Mouse (Mus musculus) right cerebral cortex, postnatal 14 days (tissue): ENCODE measurements around the gene Gpr19.

Experiments used
- DNase-seq: peaks from one replicate; pipeline ENCODE4 v3.0.0; 2022

Gene Gpr19

DNA sequence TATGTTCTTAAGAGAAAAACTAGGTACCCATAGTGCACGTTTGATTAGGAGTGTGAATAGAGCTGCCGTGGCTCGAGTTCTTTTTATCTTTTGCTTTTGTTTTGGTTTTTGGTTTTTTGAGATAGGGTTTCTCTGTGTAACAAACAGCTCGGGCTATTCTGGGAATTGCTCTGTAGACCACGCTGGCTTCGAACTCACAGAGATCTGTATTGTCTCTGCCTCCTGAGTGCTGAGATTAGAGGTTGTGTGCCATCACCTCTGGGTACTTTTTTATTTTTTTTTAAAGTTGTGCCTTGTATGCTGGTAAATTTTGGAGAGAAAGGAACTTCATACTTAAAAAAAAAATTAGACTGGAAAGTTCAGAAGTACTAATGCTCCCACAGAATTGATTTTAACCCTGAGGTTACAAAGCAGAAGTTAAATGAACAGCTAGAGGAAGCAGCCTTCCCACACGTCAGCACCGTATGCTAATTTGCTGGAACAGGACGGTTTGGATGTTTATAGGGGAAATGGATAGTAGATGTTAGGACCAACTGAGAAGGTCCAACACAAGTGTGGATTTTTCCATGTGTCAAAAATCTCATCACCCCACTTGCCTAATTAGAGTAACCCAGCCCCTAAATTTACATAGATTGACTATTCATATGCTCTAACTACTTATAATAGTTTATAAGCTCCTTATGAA is 24.3 kb upstream of the Gpr19 start:
- no peak for DNase-seq

DNA sequence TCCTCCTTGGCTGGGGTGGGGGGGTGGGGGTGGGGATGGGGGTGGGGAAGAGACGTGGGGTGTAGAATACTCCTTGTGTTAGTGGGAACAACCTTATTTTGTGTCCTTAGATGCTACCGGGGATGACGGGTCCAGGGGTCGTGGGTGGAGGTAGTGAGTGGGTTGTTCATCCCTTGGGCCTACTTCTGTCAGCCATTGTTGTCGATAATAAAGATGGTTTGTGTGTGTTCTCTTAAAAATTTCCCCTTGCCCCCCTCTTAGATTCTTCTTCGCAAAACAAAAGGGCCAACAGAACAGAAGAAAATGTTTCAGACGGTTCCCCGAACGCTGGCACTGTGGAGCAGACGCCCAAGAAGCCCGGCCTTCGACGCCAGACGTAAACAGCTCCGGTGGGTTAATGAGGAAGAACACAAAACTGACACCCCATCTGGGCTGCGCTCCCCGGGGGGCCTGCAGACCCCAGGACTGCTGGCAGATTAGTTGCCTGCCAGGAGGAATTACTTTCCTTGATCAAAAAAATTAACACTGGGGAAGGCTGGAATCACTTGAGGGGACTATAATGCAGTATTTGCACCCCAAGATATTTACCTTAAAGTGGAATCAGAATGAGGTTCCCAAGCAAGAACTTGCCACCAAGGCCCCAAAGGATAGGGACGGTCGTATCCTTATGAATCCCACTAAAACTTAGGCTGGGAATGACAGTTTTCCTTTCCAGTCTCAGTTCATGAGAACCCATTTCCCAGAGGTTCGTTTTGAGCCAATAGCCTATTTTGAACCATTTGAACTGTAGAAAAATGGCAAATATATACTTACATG is 23.5 kb upstream of the Gpr19 start:
- DNase-seq = no peak

DNA sequence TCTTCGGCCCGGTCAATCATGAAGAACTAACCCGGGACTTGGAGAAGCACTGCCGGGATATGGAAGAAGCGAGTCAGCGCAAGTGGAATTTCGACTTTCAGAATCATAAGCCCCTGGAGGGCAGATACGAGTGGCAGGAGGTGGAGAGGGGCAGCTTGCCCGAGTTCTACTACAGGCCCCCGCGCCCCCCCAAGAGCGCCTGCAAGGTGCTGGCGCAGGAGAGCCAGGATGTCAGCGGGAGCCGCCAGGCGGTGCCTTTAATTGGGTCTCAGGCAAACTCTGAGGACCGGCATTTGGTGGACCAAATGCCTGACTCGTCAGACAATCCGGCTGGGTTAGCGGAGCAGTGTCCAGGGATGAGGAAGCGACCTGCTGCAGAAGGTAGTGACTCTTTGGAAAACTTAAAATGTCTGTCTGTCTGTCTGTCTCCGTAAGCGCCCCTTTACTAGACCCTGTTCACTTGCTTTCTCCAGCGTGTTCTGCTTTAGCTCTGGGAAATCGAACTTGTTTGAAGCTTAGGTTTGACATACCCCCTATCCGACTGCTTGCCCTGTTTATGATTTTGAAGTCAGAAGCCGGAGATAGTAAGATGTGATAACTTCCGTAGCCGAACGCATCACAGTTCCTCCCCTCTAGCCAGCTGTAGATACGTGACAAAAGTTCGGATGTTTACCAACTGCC is 22.8 kb upstream of the Gpr19 start:
- peak; percentile 37 for DNase-seq

DNA sequence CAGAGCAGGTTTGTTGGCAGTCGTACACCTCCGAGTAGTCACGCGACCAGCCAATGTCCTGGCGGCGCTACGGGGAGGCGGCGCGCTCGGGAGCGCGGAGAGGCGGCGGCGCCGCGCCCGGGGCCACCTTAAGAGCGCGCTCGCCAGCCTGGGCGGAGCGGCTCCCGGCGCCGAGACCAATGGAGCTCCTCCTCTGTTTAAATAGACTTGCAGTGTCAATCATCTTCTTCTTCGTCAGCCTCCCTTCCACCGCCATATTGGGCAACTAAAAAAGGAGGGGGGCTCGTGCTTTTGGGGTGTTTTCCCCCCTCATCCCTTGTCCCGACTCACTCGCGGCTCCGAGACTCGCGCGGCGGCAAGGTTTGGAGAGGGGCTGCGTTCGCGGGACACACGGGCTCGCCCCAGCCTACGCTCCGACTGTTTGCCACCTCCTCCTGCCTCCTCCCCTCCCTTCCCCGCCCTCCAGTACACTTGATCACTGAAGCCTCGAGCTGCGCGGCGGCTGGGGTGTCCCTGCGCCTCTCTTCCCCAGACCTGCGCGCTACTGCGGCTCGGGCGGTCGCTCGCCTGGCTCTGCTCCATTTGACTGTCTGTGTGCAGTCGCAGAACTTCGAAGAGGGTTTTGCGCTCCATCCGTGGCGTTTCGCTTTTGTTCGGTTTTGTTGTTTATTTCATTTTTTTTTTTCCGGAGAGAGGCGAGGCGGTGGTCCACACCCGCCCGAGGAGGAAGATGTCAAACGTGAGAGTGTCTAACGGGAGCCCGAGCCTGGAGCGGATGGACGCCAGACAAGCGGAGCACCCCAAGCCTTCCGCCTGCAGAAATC is 22.0 kb upstream of the Gpr19 start, which contains the start of gene Cdkn1b:
Gene Cdkn1b (plus strand): TSS at position 212 of the 824 bp plus-strand sequence.
- DNase-seq = peak; percentile 86

DNA sequence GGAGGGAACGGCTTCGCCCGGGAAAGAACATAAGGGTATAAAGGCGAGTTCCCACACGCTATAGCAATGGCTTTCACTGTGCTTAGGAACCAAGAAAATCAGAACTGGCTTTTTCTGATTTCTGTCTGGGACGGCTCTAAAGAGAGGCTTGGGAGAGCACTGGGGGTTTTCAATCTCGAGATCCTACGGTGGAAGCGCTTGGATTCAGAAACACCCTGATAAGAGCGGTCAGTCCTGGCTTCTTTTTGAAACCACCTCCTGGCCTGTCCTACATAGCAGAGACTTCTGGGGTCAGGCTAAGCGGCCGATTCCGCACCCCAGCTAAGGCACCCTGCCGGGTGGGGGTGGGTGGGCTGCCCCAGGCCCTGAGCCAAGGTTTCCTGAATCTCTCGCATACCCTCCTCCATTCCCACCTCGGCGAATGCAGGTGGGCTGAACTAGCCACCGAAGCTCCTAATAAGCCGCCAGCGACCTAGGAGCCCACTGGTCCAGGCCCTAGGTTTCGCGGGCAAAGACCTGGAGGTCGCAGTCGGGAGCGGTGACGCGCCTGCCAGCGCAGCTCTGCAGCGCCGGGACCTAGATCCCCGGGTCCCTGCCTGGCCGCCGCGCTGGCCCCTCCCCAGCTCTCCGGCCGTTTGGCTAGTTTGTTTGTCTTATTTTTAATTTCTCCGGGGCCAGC is 21.3 kb upstream of the Gpr19 start:
- DNase-seq = no peak

DNA sequence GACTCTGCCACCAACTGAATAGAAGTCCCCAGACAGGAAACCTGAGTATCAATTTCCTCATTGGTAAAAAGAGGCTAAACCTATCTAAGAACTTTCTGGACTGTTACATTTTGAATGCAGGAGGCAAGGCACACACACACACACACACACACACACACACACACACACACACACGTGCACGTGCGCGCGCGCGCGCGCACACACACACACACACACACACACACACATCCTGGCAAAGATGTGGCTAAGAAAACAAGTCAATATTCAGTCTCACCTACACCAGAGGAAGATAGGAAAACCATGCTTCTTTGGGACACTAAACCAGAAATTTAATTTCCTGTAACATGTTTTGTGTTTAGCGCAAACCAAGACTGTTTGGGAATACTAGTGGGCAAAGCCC is 20.4 kb upstream of the Gpr19 start:
- DNase-seq = no peak

DNA sequence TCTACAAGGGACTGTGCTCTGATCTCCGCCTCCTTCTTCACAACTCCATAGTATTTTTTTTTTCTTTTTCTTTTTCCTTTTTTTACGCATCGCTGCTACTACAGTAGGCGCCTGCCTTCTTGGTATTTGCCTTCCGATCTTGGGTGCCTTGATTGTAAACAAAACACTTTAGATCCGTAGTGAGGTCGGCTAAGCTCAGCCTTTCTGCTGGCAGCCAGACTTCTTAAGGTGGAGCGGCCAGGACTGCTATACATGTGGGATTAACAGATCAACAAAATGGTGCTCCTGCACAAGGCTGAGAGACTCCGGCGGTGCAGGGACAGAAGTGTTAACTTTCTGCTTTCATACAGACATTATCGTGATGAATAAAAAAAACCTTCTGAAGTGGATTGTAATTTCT is 18.7 kb upstream of the Gpr19 start:
- DNase-seq = no peak

DNA sequence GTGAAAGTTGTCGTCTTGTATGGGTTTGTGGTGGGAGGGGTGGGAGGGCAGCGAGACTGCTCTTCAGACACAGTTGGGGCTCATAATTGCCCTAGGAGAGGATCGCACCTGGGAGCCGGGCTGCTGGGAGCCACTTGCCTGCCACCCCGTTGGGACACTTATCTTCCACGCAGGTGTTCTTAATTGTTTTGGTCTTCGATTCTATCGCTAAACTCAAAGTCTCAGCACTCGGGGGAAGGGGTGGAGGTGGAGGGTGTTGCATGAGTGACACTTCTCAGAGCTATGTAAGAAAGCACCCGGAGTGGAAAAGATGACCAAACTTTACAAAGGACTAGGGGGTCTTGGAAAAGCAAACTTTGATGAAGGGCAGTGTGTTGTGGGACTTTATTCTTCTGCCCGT is 18.3 kb upstream of the Gpr19 start:
- DNase-seq = no peak

DNA sequence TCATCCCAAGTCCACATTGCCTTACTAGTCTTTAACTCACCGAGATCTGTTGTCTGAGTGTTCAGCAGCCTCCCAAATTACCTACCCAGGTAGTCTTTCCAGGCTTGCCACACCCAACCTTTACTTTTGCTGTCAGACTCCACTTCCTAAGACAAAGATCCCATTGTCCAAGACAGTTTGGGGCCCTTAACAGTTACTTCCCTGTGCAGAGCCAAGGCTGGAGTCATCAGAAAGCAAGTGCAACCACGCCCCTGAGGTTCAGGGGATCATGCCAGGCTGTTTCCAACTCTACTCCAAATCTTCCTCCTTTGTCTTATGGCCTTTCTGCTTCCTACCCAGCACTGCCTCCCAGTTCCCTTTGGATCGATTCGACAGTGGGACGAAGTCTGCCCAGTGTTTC is 16.1 kb upstream of the Gpr19 start:
- DNase-seq = no peak

DNA sequence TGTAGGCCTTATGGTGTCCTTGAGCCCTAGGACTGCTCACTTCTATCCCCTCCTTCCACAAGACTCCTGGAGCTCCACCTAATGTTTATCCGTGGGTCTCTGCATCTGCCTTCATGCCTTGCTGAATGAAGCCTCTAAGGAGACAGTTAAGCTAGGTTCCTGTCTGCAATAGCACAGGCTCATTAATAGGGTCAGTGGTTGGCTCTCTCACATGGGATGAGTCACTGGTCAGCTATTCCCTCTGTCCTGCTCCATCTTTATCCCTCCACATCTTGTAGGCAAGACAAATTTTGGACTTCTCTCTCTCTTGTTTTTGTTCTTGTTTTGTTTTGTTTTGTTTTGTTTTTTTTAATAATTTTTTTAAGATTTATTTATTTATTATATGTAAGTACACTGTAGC is 7.4 kb upstream of the Gpr19 start:
- DNase-seq = no peak

DNA sequence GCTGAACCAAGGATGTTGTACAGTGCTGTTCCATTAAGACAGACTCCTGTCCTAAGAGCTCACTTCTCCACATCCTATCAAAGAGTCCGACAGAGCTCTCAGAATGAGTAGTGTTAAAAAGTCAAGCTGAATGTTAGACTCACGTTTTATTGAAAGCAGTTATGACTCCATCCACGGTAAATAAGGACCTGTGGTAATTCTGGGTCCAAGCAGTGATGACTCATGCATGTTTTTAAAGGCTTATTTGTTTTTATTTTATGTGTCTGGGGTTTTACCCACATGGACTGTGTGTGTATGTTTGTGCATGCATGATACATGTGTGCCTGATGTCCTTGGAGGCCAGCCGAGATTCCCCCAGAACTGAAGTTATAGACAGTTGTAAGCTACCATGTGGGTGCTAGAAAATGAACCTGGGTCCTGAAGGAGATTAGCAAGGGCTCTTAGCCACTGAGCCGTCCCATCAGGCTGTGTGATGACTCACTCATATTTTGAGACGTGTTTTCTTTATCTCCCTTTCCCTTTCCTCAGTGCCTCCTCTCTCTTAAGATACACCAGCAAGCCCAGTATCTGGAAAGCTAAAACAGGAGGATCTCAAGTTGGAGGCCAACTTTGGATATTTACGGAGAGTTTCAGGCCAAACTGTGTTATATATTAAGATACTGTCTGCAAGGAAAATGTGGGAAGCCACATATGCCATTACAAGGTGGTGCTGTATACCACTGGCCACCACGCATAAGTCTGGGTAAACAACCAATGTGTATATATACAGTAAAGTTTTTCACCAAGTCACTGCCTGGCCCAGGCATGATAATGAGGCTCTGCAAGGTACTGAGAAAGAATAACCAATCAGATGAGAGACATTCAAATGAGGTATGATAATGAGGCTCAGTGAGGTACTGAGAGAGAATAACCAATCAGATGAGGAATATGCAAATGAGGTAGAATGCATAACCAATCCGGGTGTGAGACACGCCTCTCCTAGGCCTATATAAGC is 5.8 kb upstream of the Gpr19 start:
- no peak for DNase-seq

DNA sequence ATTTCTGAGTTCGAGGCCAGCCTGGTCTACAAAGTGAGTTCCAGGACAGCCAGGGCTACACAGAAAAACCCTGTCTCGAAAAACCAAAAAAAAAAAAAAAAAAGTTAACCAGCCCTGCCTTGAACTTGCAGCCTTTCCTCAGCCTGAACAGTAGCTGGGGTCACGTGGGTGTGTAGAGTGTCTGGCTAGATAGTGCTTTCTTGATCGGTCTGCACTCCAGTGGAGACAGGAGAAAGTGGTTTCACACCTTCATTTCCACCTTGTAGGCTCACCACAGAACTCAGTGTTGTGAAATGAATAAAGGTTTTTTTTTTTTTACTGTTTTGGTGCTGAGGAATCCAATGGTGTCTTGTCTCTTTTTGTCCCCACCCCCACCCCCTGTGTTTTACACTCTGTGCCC is 5.0 kb upstream of the Gpr19 start:
- DNase-seq = no peak

DNA sequence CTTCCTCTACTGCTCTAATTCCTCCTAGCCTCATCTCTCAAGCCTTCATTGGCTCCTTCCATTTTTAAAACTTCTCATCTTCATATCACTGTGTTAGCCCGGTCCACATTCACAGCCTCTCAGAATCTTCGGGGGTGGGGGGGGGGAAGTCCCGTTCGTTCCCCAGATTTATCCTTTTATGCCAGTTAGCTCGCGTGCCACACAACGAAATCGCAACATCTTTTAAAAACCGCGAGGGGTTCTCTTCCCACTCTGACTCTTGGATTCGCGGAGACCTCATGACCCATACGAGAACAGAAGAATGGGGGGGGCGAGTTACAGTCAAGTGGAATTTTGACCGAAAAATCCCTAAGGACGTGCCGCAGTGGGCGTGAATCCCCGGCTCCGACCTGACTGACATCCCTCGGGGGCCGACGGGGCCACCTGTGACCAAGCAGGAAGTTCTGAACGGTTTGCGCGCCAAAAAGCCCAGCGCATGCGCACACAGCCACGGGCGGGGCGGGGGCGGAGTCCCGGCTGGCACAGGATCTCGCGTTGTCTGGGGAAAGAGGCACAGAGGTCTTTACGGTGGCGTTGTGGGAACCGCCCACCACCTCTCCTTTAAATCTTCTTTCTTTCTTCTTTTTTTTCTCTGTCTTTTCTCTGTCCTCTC is 809 bp downstream of the Gpr19 start:
- DNase-seq = peak; percentile 91

DNA sequence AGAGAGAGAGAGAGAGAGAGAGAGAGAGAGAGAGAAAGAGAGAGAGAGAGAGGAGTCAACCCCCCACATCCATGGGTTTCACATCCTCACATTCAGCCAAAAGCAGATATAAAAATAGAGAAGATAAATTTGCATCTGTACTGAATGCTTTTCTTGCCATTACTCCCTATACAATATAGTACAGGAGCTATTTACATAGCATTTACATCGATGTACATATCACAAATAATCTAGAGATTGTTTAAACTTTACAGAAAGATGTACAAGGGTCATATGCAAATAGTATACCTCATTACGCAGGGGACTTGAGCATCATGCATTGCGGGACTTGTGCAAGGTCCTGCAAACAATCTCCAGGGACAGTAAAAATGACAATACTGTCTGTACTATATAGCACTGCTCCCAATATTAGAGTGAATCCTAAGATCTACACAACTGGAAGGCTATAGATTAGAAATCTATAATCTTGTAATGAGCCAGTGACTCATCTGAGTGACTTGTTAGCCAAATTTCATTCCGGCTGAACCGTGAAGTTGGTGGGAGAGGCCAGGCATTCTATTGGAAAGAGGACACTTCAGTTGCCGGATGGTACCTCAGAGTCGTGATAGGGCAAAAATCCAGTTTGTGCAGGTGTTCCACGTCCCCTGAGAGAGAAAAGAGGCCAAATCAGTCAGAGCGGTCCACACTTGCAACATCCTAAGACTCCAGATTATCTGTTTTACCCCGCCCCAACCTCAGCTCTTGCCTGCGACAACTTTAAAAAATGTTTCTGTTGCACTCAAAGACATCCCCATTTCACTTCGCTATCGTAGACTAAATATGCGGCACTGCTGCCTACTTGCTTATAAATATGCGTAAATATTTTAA is 1.6 kb downstream of the Gpr19 start:
- DNase-seq = no peak

DNA sequence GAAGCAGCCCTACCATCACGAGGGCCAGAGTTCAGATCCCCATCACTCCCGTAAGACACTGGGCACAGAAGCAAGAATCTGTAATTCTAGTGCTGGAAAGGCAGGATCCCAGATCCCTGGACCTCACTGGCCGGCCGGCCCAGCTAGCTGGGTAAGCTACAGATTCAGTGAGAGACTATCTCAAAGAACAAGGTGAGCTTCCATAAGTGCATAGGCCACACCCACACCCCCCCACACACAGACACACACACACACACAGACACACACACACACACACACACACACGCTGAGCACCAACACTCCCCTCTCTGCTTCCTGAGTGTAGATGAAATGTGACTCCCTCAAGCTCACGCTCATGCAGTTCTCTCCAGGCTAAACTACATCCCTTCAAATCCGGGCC is 7.9 kb downstream of the Gpr19 start:
- no peak for DNase-seq

DNA sequence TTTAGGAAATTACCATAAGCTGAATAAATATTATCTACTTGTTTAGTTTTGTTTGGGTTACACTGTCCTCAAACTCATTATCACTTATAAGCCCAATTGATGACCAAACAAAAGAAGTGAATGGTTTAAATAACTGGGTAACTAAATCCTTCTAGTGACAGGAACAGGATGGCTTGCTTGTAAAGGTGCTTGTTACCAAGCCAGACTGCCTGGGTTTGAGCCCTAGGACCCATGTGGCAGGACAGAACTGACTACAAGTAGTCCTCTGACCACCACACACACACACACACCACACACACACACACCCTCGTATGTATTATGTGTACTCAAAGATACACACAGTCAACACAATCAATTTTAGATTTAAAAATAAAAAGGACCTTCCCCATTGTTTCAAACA is 8.6 kb downstream of the Gpr19 start:
- no peak for DNase-seq

DNA sequence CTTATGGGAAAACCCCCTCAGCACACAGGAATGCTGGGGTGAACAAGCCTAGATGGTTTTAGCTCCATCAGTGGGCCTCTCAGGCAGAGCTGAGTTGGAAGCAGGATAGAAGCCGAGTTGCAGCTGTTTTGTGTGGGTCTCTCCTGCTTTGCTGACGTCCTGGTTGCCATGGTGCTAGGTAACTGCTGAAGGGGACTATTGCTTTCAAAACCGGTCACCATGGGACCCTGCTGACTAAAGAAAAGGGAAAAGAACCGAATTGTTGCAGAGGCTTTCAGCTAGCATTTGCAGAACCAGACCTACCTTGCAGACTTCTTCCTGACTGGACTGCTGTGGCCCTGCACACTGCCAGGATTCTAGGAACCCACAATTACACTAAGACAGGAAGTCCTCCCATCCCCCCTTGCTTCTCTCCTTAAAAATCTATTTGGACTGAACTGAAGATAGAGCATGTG is 9.8 kb downstream of the Gpr19 start:
- DNase-seq = peak; percentile 57

DNA sequence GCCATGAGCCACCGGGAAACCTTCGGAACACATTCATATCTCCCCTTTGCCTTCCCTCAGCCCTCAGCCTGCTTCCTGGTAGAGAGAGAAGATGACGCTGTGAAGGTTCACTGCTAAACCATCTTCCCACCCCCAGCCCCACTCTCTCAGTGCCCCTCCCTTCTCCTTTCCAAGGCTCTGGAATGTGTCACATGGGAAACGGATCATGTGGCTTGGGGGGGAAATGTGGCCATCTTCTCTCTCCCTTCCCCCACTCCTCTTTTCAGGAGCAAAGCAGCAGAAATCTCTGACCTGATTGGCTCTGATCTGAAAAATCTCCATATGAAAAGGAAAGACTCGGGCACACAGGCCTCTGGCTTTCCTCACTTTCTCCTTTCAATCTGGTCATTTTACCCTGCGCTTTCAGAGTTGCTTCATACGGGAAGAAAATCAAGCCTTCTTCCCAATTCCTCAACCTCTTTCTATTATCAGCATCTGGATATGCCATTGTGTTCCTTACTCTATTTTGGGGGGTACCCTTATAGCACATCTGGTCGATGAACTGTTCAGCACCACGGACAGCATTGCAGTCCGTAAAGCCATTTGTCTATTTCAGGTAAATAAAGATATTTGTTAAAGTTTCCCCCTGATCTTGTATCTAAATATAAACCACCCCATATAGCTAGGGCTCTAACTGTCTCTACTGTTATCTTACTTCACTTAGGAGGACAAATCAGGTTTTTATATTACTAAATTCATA is 10.5 kb downstream of the Gpr19 start:
- peak; percentile 81 for DNase-seq

DNA sequence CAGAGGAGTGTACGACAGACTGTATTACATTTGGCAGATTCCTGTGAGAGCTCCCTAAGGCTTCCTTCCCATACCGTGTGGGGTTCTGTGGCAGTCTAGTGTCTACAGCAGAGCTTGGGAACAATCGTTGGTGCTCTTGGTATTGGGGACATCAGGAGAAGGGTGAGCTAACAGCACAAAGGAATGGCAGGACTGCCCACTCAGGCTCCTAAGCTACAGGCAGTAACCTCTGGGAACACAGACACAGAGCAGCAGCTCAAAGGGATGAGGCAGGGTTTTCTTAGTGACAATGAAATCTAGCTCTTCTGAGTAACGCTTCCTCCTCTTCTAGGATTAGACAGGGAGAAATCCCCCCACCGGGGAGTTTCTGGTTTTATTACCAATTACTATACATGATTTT is 11.4 kb downstream of the Gpr19 start:
- no peak for DNase-seq
